Mouse (Mus musculus): Measurements from ENCODE around the gene Sema4d.

GRCm38 (mm10) chr13:51753802-51754444 is 39.6 kb downstream of the Sema4d start:
- no peak for TF ChIP-seq ZNF384 (IDR thresholded peaks at IDR 0.05; ENCODE audit: low read depth, low read length)
- TF ChIP-seq HCFC1 (IDR thresholded peaks at IDR 0.05; ENCODE audit: borderline replicate concordance, insufficient read depth, low read length): no peak
- no peak for TF ChIP-seq MAFK (IDR thresholded peaks at IDR 0.05; ENCODE audit: insufficient read depth, low read depth, low read length)
- TF ChIP-seq ZC3H11A (IDR thresholded peaks at IDR 0.05; ENCODE audit: borderline replicate concordance, low read depth, low read length): no peak
